Mouse (Mus musculus) stomach, embryonic 14.5 days (tissue): ENCODE results near the gene Gm3173. TPM values are rescaled to one million over a fixed set of nuclear protein-coding genes. Genes with fewer than 3 reads are reported as not detected.
"Not testable (repeated sequence)": the region's sequence is repeated elsewhere in the genome, so short reads cannot be mapped to it uniquely, and the experiment has no call there.

Experiments
- ATAC-seq: fragments of 200-750 bp; cut with Nextera tagmentation; 2 replicates; pipeline ENCODE4 v1.8.0; 2017; ENCODE audit warnings: low read depth, moderate TSS enrichment; ENCODE audit not compliant: insufficient number of reproducible peaks, insufficient read depth, low FRiP score
- H3K27ac ChIP-seq: fragments of 300-500 bp; sonication (generic); 2 replicates; pipeline ENCODE4 v1.5.1; 2014; ENCODE audit warnings: mild to moderate bottlenecking, low read length, moderate library complexity, mixed read lengths
- H3K27me3 ChIP-seq: fragments of 300-500 bp; sonication (generic); 2 replicates; pipeline ENCODE4 v1.6.1; 2014; ENCODE audit warnings: low read length, control low read depth, mixed read lengths; ENCODE audit not compliant: control insufficient read depth, insufficient read depth
- H3K36me3 ChIP-seq: fragments of 300-500 bp; sonication (generic); 2 replicates; pipeline ENCODE4 v1.6.1; 2014; ENCODE audit warnings: mild to moderate bottlenecking, control low read depth, low read length, moderate library complexity, mixed read lengths; ENCODE audit not compliant: control insufficient read depth, insufficient read depth
- H3K4me1 ChIP-seq: fragments of 300-500 bp; sonication (generic); 2 replicates; pipeline ENCODE4 v1.6.1; 2014; ENCODE audit warnings: low read length, control low read depth, mixed read lengths; ENCODE audit not compliant: control insufficient read depth, insufficient read depth
- H3K4me2 ChIP-seq: fragments of 300-500 bp; sonication (generic); replicated peaks from 2 replicates; pipeline ENCODE4 v1.6.1; 2014; ENCODE audit warnings: low read depth, low read length, control low read depth
- H3K4me3 ChIP-seq: fragments of 300-500 bp; sonication (generic); 2 replicates; pipeline ENCODE4 v1.5.1; 2014; ENCODE audit warnings: low read depth, low read length, control low read depth
- H3K9ac ChIP-seq: fragments of 300-500 bp; sonication (generic); replicated peaks from 2 replicates; pipeline ENCODE4 v1.6.1; 2014; ENCODE audit warnings: low read depth, mild to moderate bottlenecking, control low read depth, low read length, moderate library complexity, mixed read lengths
- H3K9me3 ChIP-seq: fragments of 300-500 bp; sonication (generic); 2 replicates; pipeline ENCODE4 v1.6.1; 2016; ENCODE audit warnings: low read depth, low read length, control low read depth; ENCODE audit not compliant: control insufficient read depth
- WGBS: fragments of 180-500 bp; shearing (Covaris S2); extraction: QIAGEN DNeasy Blood & Tissue Kit; methylation state at CpG from one replicate; pipeline ENCODE4 v1.1.7; 2014; 5-methylcytosine and 5-hydroxymethylcytosine counted together
- polyA plus RNA-seq: library from polyadenylated mRNA; unstranded; fragments of >200 nt; fragmentation: Nextera tagmentation; extraction: Ambion mirVana; gene quantifications from 2 replicates; pipeline ENCODE4 v1.2.1, GENCODE M21; 2014

The Gm3173 gene
- polyA plus RNA-seq, result not detected in 2 replicates

DNA sequence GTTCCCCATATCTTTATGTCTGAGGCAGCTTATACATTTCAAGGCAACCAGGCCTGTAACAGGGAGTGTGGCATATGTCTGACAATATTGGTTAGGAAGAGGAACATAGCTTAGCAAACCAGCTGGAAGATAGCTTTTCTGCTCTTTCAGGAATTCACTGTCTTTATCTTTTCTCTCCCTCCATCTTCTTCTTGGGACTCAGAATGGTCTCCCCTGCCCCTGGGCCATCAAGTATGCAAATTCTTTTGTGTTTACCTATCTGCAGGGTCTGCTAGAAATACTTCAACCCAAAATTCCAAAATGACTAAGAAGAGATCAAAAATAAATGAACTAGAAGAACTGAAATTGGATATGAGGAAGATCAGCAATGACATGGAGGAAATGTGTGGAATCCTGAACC, at the start of gene Gm3173:
Gm3173 (plus strand) TSS at position 301 of the 400 bp plus-strand sequence.
- not testable (repeated sequence) for H3K4me3 ChIP-seq, H3K27ac ChIP-seq, ATAC-seq, H3K36me3 ChIP-seq, H3K4me1 ChIP-seq, H3K9me3 ChIP-seq, H3K4me2 ChIP-seq, H3K27me3 ChIP-seq, H3K9ac ChIP-seq

DNA sequence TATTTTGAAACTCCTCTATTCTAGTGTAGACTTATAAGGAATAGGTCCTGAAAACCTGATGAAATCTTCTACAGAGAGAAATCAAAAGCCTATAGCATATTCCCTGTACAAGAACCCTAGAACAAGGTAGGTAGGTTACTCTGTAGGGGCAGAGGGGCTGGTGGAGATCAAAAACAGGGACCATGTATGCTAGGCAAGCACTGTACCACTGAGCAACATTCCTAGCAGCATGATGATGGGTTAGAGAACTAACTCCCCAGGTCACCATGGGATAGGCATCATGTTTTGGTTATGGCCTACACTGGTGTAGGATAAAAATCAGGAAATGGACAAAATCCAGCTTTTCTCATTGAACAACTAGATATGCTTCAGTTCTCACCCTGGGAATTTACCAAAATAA, 45.2 kb upstream of the Gm3173 start:
- not testable (repeated sequence) for H3K27me3 ChIP-seq, H3K27ac ChIP-seq, H3K36me3 ChIP-seq, H3K9me3 ChIP-seq, H3K9ac ChIP-seq, H3K4me3 ChIP-seq, ATAC-seq, H3K4me1 ChIP-seq, H3K4me2 ChIP-seq

DNA sequence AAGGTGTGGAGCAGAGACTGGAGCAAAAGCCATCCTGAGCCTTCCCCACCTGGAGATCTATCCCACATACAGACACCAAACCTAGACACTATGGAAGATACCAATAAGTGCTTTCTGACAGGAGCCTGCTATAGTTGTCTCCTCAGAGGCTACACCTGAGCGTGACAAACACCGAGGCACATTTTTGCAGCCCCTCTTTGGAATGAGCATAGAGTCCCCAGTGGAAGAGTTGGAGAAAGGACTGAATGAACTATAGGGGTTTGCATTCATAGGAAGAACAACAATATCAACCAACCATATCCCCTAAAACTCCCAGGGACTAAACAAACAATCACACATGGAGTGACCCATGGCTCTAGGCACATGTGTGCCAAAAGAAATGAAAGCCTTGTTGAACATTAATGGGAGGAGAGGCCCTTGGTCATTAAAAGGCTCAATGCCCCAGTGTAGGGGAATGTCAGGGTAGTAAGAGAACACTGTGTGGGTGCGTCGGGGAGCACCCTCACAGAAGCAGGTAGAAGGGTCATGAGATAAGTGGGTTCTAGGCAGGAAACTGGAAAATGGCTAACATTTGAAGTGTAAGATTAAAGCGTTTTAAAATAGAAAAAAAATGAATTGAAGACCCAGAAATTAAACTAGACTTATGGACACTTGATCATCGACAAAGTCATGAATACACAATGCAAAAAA, 37.8 kb upstream of the Gm3173 start:
- not testable (repeated sequence) for H3K4me3 ChIP-seq, H3K27me3 ChIP-seq, H3K4me2 ChIP-seq, H3K4me1 ChIP-seq, H3K36me3 ChIP-seq, H3K9ac ChIP-seq, H3K27ac ChIP-seq, H3K9me3 ChIP-seq, ATAC-seq
- WGBS, result 92% methylated on average over 2 of the region's 6 CpGs

DNA sequence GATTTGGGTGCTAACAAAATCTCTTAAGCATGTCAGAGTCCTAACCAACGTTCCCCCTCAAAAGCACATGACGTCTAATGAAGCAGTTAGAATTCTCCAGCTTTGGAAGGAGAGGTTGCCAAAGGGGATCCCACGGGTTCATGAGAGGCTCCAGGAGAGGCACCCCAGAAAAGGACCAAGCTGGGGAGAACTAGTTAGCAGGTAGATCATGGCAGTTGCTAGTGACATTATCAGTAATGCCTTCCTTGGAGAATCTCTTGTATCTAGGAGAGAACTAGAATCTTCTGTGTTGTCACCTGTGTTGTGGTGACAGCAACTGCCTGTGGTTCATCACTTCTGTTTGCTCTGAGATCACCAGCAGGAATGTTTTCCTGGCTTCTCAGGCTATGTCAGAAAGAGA, 33.6 kb upstream of the Gm3173 start, which contains the start of gene Gm3159:
Gm3159 (plus strand) TSS at position 301 of the 400 bp plus-strand sequence.
- H3K4me1 ChIP-seq, H3K36me3 ChIP-seq, H3K27me3 ChIP-seq, H3K4me2 ChIP-seq, H3K9me3 ChIP-seq, H3K9ac ChIP-seq, H3K27ac ChIP-seq, H3K4me3 ChIP-seq, ATAC-seq: not testable (repeated sequence)
- WGBS, result 55% methylated on average over 1 of the region's 3 CpGs

DNA sequence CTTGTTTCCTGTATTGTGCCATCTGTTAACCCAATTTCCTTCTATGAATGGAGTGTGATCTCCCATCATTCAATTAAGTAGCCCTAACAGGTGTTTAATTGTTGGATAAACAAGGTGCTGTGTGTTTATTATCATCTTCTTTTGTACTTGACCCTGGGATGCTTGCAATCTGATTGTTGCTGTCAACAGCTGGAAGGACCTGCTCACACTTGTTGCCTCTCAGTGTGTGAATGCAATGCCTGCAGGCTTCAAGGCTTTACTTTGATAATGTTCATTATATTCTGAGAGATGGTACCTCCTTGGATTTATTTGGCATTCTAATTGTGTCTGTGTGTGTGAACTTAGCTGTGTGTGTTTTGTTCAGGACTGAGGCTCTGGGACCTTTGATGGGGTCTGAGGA, 32.2 kb upstream of the Gm3173 start:
- ATAC-seq, H3K27ac ChIP-seq, H3K36me3 ChIP-seq, H3K4me3 ChIP-seq, H3K4me2 ChIP-seq, H3K4me1 ChIP-seq, H3K9me3 ChIP-seq, H3K9ac ChIP-seq, H3K27me3 ChIP-seq: not testable (repeated sequence)

DNA sequence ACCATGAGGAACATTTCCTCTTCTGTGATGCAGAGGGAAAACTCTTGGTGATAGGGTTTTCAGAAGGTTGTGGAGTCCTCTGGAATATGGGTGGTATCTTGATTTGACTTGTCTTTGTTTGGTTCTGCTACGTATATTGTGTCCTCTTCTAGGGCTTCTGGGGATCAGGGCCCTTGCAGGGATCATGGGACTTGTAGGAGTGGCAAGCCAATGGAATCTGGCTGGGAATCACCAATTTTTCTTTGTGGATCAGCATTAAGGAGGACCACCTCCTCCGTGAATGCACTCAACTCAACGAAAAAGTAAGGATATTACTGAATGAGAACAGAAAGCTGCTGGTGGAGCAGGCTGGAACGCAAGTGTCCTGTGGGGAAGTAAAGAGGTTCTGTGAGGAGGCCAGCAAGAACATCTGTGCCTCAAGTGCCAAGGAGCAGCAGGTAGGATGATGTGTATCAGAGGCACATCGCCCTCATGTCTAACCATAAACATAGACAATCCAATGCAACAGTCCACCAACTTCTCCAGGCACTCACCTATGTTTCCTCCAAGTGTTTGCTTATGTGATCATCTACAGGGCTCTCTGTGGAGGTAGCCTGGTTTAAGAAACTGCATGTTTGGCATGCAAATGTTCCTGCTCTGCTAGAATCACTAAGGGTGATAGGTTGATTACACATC, 30.5 kb upstream of the Gm3173 start:
- ATAC-seq, H3K27ac ChIP-seq: not testable (repeated sequence)
- 80% methylated on average over 4 of the region's 5 CpGs for WGBS

DNA sequence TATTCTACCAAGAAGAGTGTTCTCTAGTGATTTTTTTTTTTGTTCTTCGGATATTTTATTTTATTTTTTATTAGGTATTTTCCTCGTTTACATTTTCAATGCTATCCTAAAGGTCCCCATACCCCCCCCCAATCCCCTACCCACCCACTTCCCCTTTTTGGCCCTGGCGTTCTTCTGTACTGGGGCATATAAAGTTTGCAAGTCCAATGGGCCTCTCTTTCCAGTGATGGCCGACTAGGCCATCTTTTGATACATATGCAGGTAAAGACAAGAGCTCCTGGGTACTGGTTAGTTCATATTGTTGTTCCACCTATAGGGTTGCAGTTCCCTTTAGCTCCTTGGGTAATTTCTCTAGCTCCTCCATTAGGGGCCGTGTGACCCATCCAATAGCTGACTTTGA, 29.5 kb upstream of the Gm3173 start:
- not testable (repeated sequence) for H3K4me1 ChIP-seq, H3K4me2 ChIP-seq, ATAC-seq, H3K27me3 ChIP-seq, H3K36me3 ChIP-seq, H3K4me3 ChIP-seq, H3K9me3 ChIP-seq, H3K27ac ChIP-seq, H3K9ac ChIP-seq
- WGBS, result 75% methylated on average over 4 of the region's 5 CpGs

More for the DNA sequence above, 30.5 kb upstream of the Gm3173 start:
- not testable (repeated sequence) for H3K9me3 ChIP-seq, H3K4me3 ChIP-seq, H3K4me1 ChIP-seq, H3K27me3 ChIP-seq, H3K4me2 ChIP-seq, H3K36me3 ChIP-seq, H3K9ac ChIP-seq

DNA sequence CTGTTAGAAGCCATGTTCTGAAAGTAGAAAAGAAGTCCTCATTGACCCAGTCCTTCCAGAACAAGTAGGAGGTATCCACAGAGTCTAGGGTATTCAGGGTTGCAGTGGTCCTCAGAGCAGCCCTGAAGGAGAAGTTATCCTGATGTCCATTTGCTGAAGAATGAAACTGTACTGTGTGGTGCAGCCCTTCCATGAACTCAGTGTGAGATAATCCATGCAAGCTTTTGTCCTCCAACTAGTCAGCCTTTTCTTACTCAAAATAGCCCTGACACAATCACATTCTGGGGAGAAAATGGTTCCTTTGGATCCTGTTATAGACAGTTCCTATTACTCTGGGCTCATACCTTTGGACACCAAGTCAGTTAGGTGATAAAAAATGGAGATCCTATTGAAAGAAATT, 27.0 kb upstream of the Gm3173 start:
- not testable (repeated sequence) for ATAC-seq, H3K36me3 ChIP-seq, H3K4me1 ChIP-seq, H3K4me2 ChIP-seq, H3K27me3 ChIP-seq, H3K27ac ChIP-seq, H3K9ac ChIP-seq, H3K9me3 ChIP-seq, H3K4me3 ChIP-seq

DNA sequence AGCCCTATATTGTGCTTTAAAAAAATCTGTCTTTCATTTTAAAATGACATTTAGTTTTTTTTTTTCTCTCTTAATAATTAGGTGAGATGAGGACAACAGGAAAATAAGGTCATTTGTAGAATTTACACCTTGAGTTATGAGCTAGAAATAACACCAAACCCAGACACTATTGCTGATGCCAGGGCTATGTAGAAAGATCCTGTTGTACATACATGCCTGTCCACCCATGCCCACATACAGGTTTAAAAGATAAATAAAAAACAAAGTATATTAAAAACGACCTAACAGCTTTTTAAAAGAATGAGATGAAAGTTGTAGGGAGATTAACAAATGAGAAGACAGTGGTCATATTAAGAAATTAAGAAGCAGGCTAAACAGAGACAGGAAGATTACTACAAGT, 20.9 kb upstream of the Gm3173 start:
- H3K4me2 ChIP-seq, H3K27me3 ChIP-seq, H3K4me1 ChIP-seq, H3K9ac ChIP-seq, H3K36me3 ChIP-seq, H3K9me3 ChIP-seq, ATAC-seq, H3K4me3 ChIP-seq, H3K27ac ChIP-seq: not testable (repeated sequence)
- WGBS, result 45% methylated on average over 1 of the region's 1 CpGs
